Mouse (Mus musculus): ENCODE data around the gene Pbx1. TPM values are rescaled to one million over a fixed set of nuclear protein-coding genes. Genes with fewer than 3 reads are reported as not detected.

The Pbx1 gene
- polyA plus RNA-seq, 1 experiment, result 9.1 TPM

DNA sequence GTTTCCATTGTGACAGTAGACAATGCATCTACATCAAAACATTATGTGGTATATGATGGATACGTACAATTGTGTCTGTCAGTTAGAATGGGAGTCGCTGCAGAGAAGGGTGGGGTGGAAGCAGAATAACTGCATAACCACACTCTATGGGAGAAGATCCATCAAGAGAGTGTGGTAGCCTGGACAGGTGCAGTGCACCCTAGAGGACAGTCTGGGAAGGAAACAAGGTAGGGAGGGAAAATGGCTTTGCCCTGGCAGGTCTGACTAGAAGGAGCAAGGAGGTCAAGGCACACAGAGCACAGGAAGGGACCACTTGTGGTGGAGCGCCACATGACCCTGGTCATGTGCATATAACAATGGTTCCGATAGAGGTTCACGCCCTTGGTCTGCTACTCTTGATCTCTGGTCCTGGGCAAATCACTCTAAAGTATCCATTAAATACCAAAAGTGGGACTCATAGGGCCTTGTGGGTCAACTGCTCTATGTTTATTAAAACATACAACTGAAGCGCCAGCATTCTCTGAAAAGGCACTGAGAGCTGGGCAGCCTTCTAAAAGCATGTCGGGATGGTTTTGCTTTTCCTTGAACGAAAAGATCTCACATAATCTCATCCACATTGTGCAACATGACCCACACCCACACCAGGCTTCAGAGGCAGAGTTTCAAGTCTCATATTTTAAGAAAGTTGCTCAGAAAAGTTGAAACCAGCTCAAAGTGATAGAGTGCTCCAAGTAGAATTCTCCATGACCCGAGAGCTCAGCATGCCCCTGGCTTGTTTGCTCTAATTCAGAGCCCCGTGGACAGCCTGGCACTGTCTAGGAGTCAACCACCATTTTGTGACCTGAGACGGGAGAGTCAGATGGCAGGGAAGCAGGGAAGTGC is 200.3 kb downstream of the Pbx1 start:
- Histone ChIP-seq H3K4me1 (ENCODE audit: control insufficient read depth, insufficient read depth, low read length) (no peaks in the 10 kb centered on the region), H3K36me3 (ENCODE audit: control insufficient read depth, insufficient read depth, low read length) (no peaks in the 10 kb centered on the region)
- TF ChIP-seq CTCF (IDR thresholded peaks at IDR 0.05; ENCODE audit: control insufficient read depth, insufficient read depth, insufficient replicate concordance, low read depth, low read length) (no peak), POLR2A (IDR thresholded peaks at IDR 0.05; ENCODE audit: control insufficient read depth, low read depth, low read length) (no peak)

DNA sequence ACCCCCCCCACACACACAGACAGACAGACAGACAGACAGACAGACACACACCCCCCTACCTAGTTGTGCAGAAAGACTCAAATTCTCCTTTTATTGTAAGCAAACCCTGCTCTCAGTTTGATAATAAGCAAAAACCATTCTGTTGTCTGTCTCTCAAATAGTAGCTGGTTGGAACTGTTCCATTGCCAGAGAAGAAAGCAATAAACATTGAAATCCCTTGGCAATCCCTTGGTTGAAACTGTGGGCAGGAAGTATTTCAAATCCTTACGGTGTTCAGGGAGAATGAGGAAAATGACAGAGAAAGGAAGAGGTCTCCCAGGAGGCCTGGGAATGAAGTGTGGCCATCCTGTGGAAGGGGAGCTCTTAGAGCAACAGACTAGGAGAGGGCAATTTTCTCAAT is 201.2 kb downstream of the Pbx1 start:
- no peak overlapping the region for H3K27ac ChIP-seq (ENCODE audit: control insufficient read depth, insufficient read depth, low read depth, low read length)
- no peaks in the 10 kb centered on the region for H3K4me1 ChIP-seq (ENCODE audit: control insufficient read depth, insufficient read depth, low read length)
- no peaks in the 10 kb centered on the region for H3K27me3 ChIP-seq (ENCODE audit: control insufficient read depth, insufficient read depth, low read length)
- H3K4me3 ChIP-seq (ENCODE audit: control insufficient read depth, low read depth, low read length), result no peak overlapping the region
- no peaks in the 10 kb centered on the region for H3K36me3 ChIP-seq (ENCODE audit: control insufficient read depth, insufficient read depth, low read length)
- TF ChIP-seq CTCF (IDR thresholded peaks at IDR 0.05; ENCODE audit: control insufficient read depth, insufficient read depth, insufficient replicate concordance, low read depth, low read length), result no peak
- no peak for TF ChIP-seq POLR2A (IDR thresholded peaks at IDR 0.05; ENCODE audit: control insufficient read depth, low read depth, low read length)

More for the DNA sequence above, 200.3 kb downstream of the Pbx1 start:
- no peak overlapping the region for H3K4me3 ChIP-seq (ENCODE audit: control insufficient read depth, low read depth, low read length)
- H3K27ac ChIP-seq (ENCODE audit: control insufficient read depth, insufficient read depth, low read depth, low read length), result no peak overlapping the region
- H3K27me3 ChIP-seq (ENCODE audit: control insufficient read depth, insufficient read depth, low read length), result no peaks in the 10 kb centered on the region

GRCm38 (mm10) chr1:168230134-168230533 is 201.9 kb downstream of the Pbx1 start:
- Histone ChIP-seq H3K4me3 (ENCODE audit: control insufficient read depth, low read depth, low read length) (no peak overlapping the region), H3K27me3 (ENCODE audit: control insufficient read depth, insufficient read depth, low read length) (no peaks in the 10 kb centered on the region), H3K27ac (ENCODE audit: control insufficient read depth, insufficient read depth, low read depth, low read length) (no peak overlapping the region), H3K36me3 (ENCODE audit: control insufficient read depth, insufficient read depth, low read length) (no peaks in the 10 kb centered on the region), H3K4me1 (ENCODE audit: control insufficient read depth, insufficient read depth, low read length) (no peaks in the 10 kb centered on the region)
- TF ChIP-seq CTCF (IDR thresholded peaks at IDR 0.05; ENCODE audit: control insufficient read depth, insufficient read depth, insufficient replicate concordance, low read depth, low read length), result no peak

GRCm38 (mm10) chr1:168228756-168229526 is 203.1 kb downstream of the Pbx1 start:
- Histone ChIP-seq H3K27me3 (ENCODE audit: control insufficient read depth, insufficient read depth, low read length) (no peaks in the 10 kb centered on the region), H3K4me1 (ENCODE audit: control insufficient read depth, insufficient read depth, low read length) (no peaks in the 10 kb centered on the region), H3K4me3 (ENCODE audit: control insufficient read depth, low read depth, low read length) (no peak overlapping the region), H3K27ac (ENCODE audit: control insufficient read depth, insufficient read depth, low read depth, low read length) (no peak overlapping the region), H3K36me3 (ENCODE audit: control insufficient read depth, insufficient read depth, low read length) (no peaks in the 10 kb centered on the region)
- TF ChIP-seq POLR2A (IDR thresholded peaks at IDR 0.05; ENCODE audit: control insufficient read depth, low read depth, low read length) (no peak), CTCF (IDR thresholded peaks at IDR 0.05; ENCODE audit: control insufficient read depth, insufficient read depth, insufficient replicate concordance, low read depth, low read length) (no peak)

GRCm38 (mm10) chr1:168226150-168226549 is 205.9 kb downstream of the Pbx1 start:
- no peak overlapping the region for H3K27ac ChIP-seq (ENCODE audit: control insufficient read depth, insufficient read depth, low read depth, low read length)
- no peak for TF ChIP-seq CTCF (IDR thresholded peaks at IDR 0.05; ENCODE audit: control insufficient read depth, insufficient read depth, insufficient replicate concordance, low read depth, low read length)
- TF ChIP-seq POLR2A (IDR thresholded peaks at IDR 0.05; ENCODE audit: control insufficient read depth, low read depth, low read length), result no peak
- no peaks in the 10 kb centered on the region for H3K27me3 ChIP-seq (ENCODE audit: control insufficient read depth, insufficient read depth, low read length)
- H3K4me3 ChIP-seq (ENCODE audit: control insufficient read depth, low read depth, low read length), result no peak overlapping the region
- H3K4me1 ChIP-seq (ENCODE audit: control insufficient read depth, insufficient read depth, low read length), result no peaks in the 10 kb centered on the region
- no peaks in the 10 kb centered on the region for H3K36me3 ChIP-seq (ENCODE audit: control insufficient read depth, insufficient read depth, low read length)

- no peaks in the 10 kb centered on the region for H3K4me1 ChIP-seq (ENCODE audit: control insufficient read depth, insufficient read depth, low read length)
- TF ChIP-seq POLR2A (IDR thresholded peaks at IDR 0.05; ENCODE audit: control insufficient read depth, low read depth, low read length) (no peak), CTCF (IDR thresholded peaks at IDR 0.05; ENCODE audit: control insufficient read depth, insufficient read depth, insufficient replicate concordance, low read depth, low read length) (no peak)
- H3K36me3 ChIP-seq (ENCODE audit: control insufficient read depth, insufficient read depth, low read length), result no peaks in the 10 kb centered on the region
- no peak overlapping the region for H3K27ac ChIP-seq (ENCODE audit: control insufficient read depth, insufficient read depth, low read depth, low read length)
- no peak overlapping the region for H3K4me3 ChIP-seq (ENCODE audit: control insufficient read depth, low read depth, low read length)
- no peaks in the 10 kb centered on the region for H3K27me3 ChIP-seq (ENCODE audit: control insufficient read depth, insufficient read depth, low read length)
Measured at GRCm38 (mm10) chr1:168225595-168226127, 206.4 kb downstream of the Pbx1 start.

DNA sequence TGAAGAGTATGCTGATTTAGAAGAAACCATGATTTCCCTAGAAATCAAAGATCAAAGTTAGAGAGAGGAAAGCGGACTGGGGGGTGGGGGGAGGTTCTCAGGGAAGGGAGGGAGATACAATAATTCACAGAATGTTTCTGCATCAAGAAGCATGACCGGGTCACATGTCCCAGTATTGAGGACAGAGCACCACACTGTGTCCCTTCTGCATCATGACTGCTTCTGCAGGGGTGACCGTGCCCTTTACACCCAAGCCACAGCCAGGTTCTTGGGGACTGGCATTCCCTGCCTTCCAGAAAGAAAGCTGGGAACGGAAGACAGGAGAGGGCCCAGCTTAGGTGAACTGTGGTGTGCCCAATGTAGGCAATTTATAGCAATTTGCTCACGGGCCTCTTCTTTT is 207.9 kb downstream of the Pbx1 start:
- Histone ChIP-seq H3K4me3 (ENCODE audit: control insufficient read depth, low read depth, low read length) (no peak overlapping the region), H3K27ac (ENCODE audit: control insufficient read depth, insufficient read depth, low read depth, low read length) (no peak overlapping the region), H3K27me3 (ENCODE audit: control insufficient read depth, insufficient read depth, low read length) (no peaks in the 10 kb centered on the region), H3K36me3 (ENCODE audit: control insufficient read depth, insufficient read depth, low read length) (no peaks in the 10 kb centered on the region), H3K4me1 (ENCODE audit: control insufficient read depth, insufficient read depth, low read length) (no peaks in the 10 kb centered on the region)
- no peak for TF ChIP-seq CTCF (IDR thresholded peaks at IDR 0.05; ENCODE audit: control insufficient read depth, insufficient read depth, insufficient replicate concordance, low read depth, low read length)
- no peak for TF ChIP-seq POLR2A (IDR thresholded peaks at IDR 0.05; ENCODE audit: control insufficient read depth, low read depth, low read length)
